Mouse (Mus musculus): ENCODE measurements at regions not wholly inside any gene's neighbourhood (a gene's known extent, or its start where the extent isn't known, plus 50 kb on each side); places are given as distances from the start of the nearest gene placed in this dataset.

DNA sequence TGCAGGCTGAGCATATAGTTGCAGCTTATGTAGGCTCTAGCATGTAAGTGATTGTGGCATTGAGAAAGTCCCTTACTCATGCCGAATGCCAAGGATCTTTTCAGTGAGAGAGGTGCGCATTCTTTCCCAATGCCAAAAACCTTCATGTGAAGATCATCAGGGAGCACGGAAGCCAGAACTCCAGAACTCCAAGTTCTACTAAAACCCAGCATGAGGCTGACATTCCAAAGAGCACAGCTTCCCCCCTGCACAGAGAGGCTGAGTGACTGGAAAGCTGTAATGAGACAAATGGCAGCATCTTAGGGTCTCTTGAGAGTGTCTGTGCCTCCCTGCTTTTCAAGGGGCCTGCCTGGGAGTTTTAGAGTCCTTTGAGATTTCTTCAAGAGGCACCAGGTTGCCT is 259.4 kb downstream of the Fzd1 start:
- DNase-seq, result no peak

- no peak for DNase-seq
Observed at GRCm38 (mm10) chr5:4496907-4497200, 261.0 kb downstream of the Fzd1 start.

DNA sequence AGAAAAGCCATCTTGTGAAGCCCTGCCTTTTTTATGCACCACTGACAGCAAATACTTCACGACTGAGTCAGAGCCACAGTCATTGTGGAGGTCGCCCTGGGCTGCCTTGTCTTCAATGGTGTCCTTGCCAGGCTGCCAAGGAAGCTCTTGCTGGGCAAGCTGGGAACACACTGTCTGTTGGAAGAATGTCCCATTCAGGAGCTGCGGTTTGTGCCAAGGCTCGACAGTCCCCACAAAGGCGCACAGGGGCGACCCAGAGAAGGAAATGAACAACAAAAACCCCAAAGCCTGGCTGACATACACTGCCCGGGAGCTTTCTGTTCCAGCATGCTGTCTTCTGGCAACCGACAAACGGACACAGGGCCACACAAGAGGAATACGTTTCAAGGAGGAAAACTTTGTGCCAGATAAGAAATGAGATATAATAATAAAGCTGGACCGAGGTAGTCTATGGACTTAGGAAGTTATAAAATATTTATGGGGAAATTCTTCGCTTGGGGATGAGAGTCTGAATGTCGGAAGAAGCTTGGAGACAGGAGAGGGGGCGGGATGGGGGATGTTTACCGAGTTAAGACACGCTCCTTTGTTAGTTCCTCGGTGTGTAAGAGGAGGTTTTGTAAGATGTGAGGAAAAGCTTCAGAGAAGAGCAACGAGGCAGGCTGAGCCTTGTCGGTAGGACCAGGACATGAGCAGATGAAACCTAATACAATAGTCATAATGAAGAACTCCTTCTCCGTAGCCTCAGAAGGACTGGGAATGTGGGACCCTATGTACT is 261.5 kb downstream of the Fzd1 start:
- peak; percentile 40 for DNase-seq

- no peak for DNase-seq
Observed at GRCm38 (mm10) chr5:4495482-4495881, 262.4 kb downstream of the Fzd1 start.

- DNase-seq, result no peak
Observed at GRCm38 (mm10) chr5:4486391-4487132, 271.3 kb downstream of the Fzd1 start.

- peak; percentile 36 for DNase-seq
Observed at GRCm38 (mm10) chr5:4485542-4486390, 272.1 kb downstream of the Fzd1 start.

DNA sequence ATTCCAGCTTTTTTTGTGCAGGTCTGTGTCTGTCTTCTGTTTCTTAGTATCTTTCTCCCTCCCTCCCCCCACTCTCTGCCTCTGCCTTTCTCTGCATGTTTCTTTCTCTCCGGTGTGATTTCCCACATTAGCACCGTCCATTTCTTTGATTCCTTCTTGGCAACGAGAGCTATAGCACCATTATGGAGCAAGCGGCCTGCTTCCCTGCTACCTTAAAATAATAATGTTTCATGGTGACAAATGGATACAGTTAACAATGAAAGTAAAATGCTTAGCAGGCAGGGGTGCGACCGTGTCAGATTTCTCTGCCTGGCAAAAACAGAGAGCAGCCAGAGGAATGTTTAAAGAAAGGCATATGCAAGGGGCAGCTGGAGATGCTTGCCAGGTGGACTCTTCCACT is 273.1 kb downstream of the Fzd1 start:
- no peak for DNase-seq

GRCm38 (mm10) chr5:4484151-4484550 is 273.7 kb downstream of the Fzd1 start:
- no peak for DNase-seq

DNA sequence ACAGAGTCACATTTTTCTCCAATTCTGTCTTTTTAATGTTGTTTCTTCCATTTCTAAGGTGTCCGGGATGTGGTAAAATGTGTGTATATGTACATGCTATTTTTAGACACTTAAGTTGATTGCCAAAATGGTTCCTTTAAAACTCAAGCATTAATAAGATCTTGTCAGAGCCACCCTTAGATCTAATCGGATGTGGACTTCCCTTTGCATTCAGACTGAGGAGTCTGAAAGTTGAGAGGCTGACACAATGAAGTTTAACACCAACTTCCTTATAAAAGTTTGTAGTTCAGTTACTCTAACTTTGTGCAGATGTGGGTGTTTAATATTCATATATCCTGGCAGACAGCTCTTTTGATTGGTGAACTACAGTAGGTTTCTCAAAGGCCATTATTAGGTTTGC is 282.1 kb downstream of the Mterf1b start:
- no peak for DNase-seq

Measured in gastrocnemius, postnatal 25 days (tissue).